Mouse (Mus musculus) midbrain, embryonic 16.5 days (tissue): ENCODE measurements at regions not wholly inside any gene's neighbourhood (a gene's known extent, or its start where the extent isn't known, plus 50 kb on each side); places are given as distances from the start of the nearest gene placed in this dataset.

ENCODE experiments used
- ATAC-seq: fragments of 200-750 bp; cut with Nextera tagmentation; 2 replicates; pipeline ENCODE4 v1.8.0; 2017; ENCODE audit warnings: moderate TSS enrichment
- H3K27ac ChIP-seq: fragments of 300-500 bp; sonication (generic); 2 replicates; pipeline ENCODE4 v1.5.1; 2014; ENCODE audit warnings: mild to moderate bottlenecking, low read length, mixed read lengths
- H3K27me3 ChIP-seq: fragments of 300-500 bp; sonication (generic); 2 replicates; pipeline ENCODE4 v1.6.1; 2014; ENCODE audit warnings: low read depth, low read length, mixed read lengths; ENCODE audit not compliant: control insufficient read depth, insufficient read depth
- H3K36me3 ChIP-seq: fragments of 300-500 bp; sonication (generic); 2 replicates; pipeline ENCODE4 v1.6.1; 2014; ENCODE audit warnings: mild to moderate bottlenecking, low read length, moderate library complexity, mixed read lengths; ENCODE audit not compliant: control insufficient read depth, insufficient read depth
- H3K4me1 ChIP-seq: fragments of 300-500 bp; sonication (generic); 2 replicates; pipeline ENCODE4 v1.6.1; 2014; ENCODE audit warnings: mild to moderate bottlenecking, low read length, mixed read lengths; ENCODE audit not compliant: control insufficient read depth, insufficient read depth
- H3K4me2 ChIP-seq: fragments of 300-500 bp; sonication (generic); 2 replicates; pipeline ENCODE4 v1.6.1; 2014; ENCODE audit warnings: mild to moderate bottlenecking, low read length, mixed read lengths
- H3K4me3 ChIP-seq: fragments of 300-500 bp; sonication (generic); 2 replicates; pipeline ENCODE4 v1.5.1; 2014; ENCODE audit warnings: low read depth, mild to moderate bottlenecking, low read length, moderate library complexity, mixed read lengths
- H3K9ac ChIP-seq: fragments of 300-500 bp; sonication (generic); 2 replicates; pipeline ENCODE4 v1.6.1; 2014; ENCODE audit warnings: low read depth, low read length, mixed read lengths
- H3K9me3 ChIP-seq: fragments of 300-500 bp; sonication (generic); replicated peaks from 2 replicates; pipeline ENCODE4 v1.6.1; 2014; ENCODE audit warnings: mild to moderate bottlenecking, low read length, mixed read lengths; ENCODE audit not compliant: control insufficient read depth, poor library complexity, severe bottlenecking
- WGBS: fragments of 180-500 bp; shearing (Covaris S2); extraction: QIAGEN DNeasy Blood & Tissue Kit; methylation state at CpG from one replicate; pipeline ENCODE4 v1.1.7; 2014; 5-methylcytosine and 5-hydroxymethylcytosine counted together

GRCm38 (mm10) chr2:93123829-93124228, 63.5 kb upstream of the Trp53i11 start:
- Histone ChIP-seq H3K9me3 (no peaks in the 10 kb centered on the region), H3K9ac (peak overlapping the region; percentile 40; the same call in 1 of the 2 replicates), H3K27me3 (no peaks in the 10 kb centered on the region), H3K27ac (no peak overlapping the region; the same call in 1 of the 2 replicates), H3K36me3 (no peaks in the 10 kb centered on the region), H3K4me1 (peaks cover 16% of the 10 kb centered on the region; the same call in 1 of the 2 replicates), H3K4me3 (no peak overlapping the region), H3K4me2 (no peak overlapping the region)
- peak; percentile 9; the same call in 1 of the 2 replicates for ATAC-seq
- 68% methylated on average over 11 of the region's 11 CpGs for WGBS

GRCm38 (mm10) chr2:93120386-93120785, 67.0 kb upstream of the Trp53i11 start:
- H3K4me3 ChIP-seq, result no peak overlapping the region
- H3K27me3 ChIP-seq, result no peaks in the 10 kb centered on the region
- ATAC-seq, result no peak; the same call in 1 of the 2 replicates
- H3K9ac ChIP-seq, result no peak overlapping the region
- no peaks in the 10 kb centered on the region for H3K9me3 ChIP-seq
- peaks cover 12% of the 10 kb centered on the region; the same call in 1 of the 2 replicates for H3K4me1 ChIP-seq
- H3K4me2 ChIP-seq, result no peak overlapping the region
- no peaks in the 10 kb centered on the region for H3K36me3 ChIP-seq
- WGBS, result 73% methylated on average over 13 of the region's 13 CpGs
- H3K27ac ChIP-seq, result no peak overlapping the region

- 37% methylated on average over 8 of the region's 8 CpGs for WGBS
- H3K9ac ChIP-seq, result no peak overlapping the region
- H3K4me2 ChIP-seq, result no peak overlapping the region
- peaks cover 12% of the 10 kb centered on the region; the same call in 1 of the 2 replicates for H3K4me1 ChIP-seq
- H3K36me3 ChIP-seq, result no peaks in the 10 kb centered on the region
- H3K27ac ChIP-seq, result no peak overlapping the region
- H3K27me3 ChIP-seq, result no peaks in the 10 kb centered on the region
- no peak for ATAC-seq
- no peaks in the 10 kb centered on the region for H3K9me3 ChIP-seq
- H3K4me3 ChIP-seq, result no peak overlapping the region
Measured at GRCm38 (mm10) chr2:93119001-93119400, 68.3 kb upstream of the Trp53i11 start.

DNA sequence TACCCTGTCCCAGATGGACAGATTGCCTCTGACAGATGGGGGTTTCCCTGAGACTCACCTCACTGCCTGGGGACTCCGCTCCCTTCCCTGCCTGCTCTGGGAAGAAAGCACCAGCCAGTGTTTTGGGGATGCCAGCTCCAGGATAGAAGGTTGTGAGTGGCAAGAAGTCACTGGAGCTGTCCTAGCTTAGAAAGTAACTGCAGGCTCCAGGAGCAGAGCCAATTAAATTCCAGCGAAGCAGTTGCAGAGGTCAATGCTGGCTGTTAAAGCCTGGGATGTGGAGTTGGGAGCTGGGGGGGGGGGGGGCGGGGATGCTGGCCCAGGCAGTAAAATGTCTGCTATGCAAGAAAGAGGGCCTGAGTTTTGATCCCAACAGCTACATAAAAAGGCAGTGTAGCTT, 69.3 kb upstream of the Prdm11 start:
- H3K27ac ChIP-seq, result no peak overlapping the region
- no peak overlapping the region for H3K4me3 ChIP-seq
- no peaks in the 10 kb centered on the region for H3K36me3 ChIP-seq
- no peak for ATAC-seq
- no peak overlapping the region for H3K9ac ChIP-seq
- no peak overlapping the region for H3K4me2 ChIP-seq
- H3K27me3 ChIP-seq, result no peaks in the 10 kb centered on the region
- no peaks in the 10 kb centered on the region for H3K9me3 ChIP-seq
- peaks cover 5% of the 10 kb centered on the region; the same call in 1 of the 2 replicates for H3K4me1 ChIP-seq
- WGBS, result 83% methylated on average over 2 of the region's 3 CpGs

GRCm38 (mm10) chr2:93113929-93114328, 68.0 kb upstream of the Prdm11 start:
- Histone ChIP-seq H3K4me3 (no peak overlapping the region), H3K27me3 (no peaks in the 10 kb centered on the region), H3K36me3 (no peaks in the 10 kb centered on the region), H3K4me1 (no peaks in the 10 kb centered on the region), H3K27ac (no peak overlapping the region), H3K4me2 (no peak overlapping the region), H3K9ac (no peak overlapping the region), H3K9me3 (no peaks in the 10 kb centered on the region)
- WGBS, result 77% methylated on average over 7 of the region's 7 CpGs
- no peak for ATAC-seq

- Histone ChIP-seq H3K27ac (no peak overlapping the region), H3K4me2 (no peak overlapping the region), H3K4me3 (no peak overlapping the region), H3K9ac (no peak overlapping the region), H3K4me1 (no peaks in the 10 kb centered on the region), H3K9me3 (no peaks in the 10 kb centered on the region), H3K27me3 (no peaks in the 10 kb centered on the region), H3K36me3 (no peaks in the 10 kb centered on the region)
- no peak for ATAC-seq
- 46% methylated on average over 7 of the region's 7 CpGs for WGBS
Measured at GRCm38 (mm10) chr2:93112320-93112719, 66.4 kb upstream of the Prdm11 start.

DNA sequence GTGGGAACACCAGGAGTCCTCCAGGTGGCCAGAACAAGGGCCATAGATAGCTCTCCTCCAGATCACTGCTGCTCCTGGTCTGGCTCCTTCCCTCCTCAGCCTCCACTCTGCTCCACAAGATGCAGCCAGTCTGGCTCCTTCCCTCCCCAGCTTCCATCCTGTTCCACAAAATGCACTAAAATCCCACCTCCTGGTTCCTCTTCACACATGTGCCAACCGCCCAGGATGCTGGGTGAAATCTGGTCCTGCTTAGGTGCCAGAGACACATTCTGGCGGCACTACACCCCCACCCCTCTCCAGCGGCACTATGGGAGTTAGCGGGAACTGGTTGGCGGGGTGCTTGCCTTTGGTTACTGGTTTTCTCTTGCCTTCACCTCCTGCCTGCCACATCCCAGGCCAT, 64.9 kb upstream of the Prdm11 start:
- H3K4me3 ChIP-seq, result no peak overlapping the region

DNA sequence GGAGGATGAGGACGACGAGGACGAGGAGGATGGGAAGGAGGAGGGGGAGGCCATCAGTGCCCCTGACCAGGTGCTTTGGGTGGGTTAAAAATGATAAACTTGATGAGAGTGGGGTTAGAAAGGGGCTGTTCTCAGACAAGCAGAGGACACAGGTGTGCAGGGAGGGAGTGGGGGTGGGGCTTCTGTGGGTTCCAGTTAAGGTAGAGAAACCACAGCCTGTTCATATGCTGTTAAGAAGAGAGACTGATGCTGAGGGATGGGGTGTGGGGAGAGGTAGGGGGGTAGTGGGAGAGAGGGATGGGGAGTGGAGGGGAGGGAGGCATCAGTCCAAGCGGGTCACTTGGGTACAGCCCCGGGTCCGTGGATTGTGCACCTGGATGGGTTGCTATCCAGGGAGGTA, 60.6 kb upstream of the Prdm11 start:
- Histone ChIP-seq H3K9me3 (no peaks in the 10 kb centered on the region), H3K4me3 (no peak overlapping the region), H3K27ac (no peak overlapping the region), H3K4me2 (no peak overlapping the region), H3K27me3 (no peaks in the 10 kb centered on the region), H3K36me3 (no peaks in the 10 kb centered on the region), H3K9ac (no peak overlapping the region), H3K4me1 (no peaks in the 10 kb centered on the region)
- WGBS, result 70% methylated on average over 6 of the region's 6 CpGs
- ATAC-seq, result no peak

More for the DNA sequence above, 64.9 kb upstream of the Prdm11 start:
- WGBS, result 87% methylated on average over 5 of the region's 5 CpGs
- H3K4me2 ChIP-seq, result no peak overlapping the region
- H3K9me3 ChIP-seq, result no peaks in the 10 kb centered on the region
- H3K9ac ChIP-seq, result no peak overlapping the region
- no peaks in the 10 kb centered on the region for H3K36me3 ChIP-seq
- H3K27me3 ChIP-seq, result no peaks in the 10 kb centered on the region
- H3K27ac ChIP-seq, result no peak overlapping the region
- ATAC-seq, result no peak
- no peaks in the 10 kb centered on the region for H3K4me1 ChIP-seq

- ATAC-seq, result no peak
- Histone ChIP-seq H3K27me3 (no peaks in the 10 kb centered on the region), H3K4me1 (peaks cover 3% of the 10 kb centered on the region; the same call in 1 of the 2 replicates), H3K4me2 (no peak overlapping the region), H3K4me3 (no peak overlapping the region), H3K36me3 (no peaks in the 10 kb centered on the region), H3K27ac (no peak overlapping the region), H3K9me3 (no peaks in the 10 kb centered on the region), H3K9ac (no peak overlapping the region)
- 75% methylated on average over 8 of the region's 8 CpGs for WGBS
Measured at GRCm38 (mm10) chr2:93101991-93102390, 56.0 kb upstream of the Prdm11 start.
